In the genomic region with DNA sequence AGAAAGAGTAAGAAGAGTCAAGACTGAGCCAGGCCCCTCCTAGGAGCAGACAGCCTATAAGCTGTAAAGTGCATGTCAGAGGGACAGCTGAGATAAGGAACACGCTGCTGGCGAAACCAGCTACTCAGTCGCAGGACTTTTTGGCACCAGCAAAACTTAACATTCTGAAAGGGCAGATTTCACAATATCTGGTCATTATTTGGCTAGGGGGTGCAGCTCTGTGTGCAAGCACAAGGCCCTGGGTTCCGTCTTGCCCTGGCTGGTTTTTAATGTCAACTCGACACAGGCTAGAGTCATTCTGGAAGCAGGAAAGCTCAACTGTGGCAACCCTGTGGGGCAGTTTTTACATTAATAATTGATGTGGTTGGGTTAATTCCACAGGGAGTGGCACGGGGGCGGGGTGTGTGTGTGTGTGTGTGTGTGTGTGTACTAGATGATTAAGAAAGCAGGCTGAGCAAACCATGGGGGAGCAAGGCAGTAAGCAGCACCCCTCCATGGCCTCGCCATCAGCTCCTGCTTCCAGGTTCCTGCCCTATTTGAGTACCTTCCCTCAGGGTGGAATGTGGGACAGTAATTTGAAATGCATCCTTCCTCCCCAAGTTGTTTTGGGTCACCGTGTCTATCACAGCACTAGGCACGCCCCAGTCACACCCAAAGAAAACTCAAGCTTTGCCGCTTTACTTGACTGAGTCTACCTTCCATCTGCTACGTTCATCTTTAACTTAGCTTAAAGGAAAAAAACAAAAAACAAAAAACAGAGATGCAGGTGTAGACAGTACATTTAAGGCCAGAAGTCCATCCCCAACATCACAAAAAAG, we compare ENCODE assay signal across 11 mouse cellular contexts. TPM values are rescaled to one million over a fixed set of nuclear protein-coding genes. Genes with fewer than 3 reads are reported as not detected.
DNase-seq lines count a peak whose midpoint lies in the region; ATAC-seq and TF ChIP-seq lines count a peak whose summit lies in the region.
"Had no signal": no experiment of that assay in that cellular context is flagged by ENCODE, and none has a peak within 500 bp of the region (broad histone marks: within the 10 kb centered on the region; RNA-seq: fewer than 3 reads in every experiment).

No protein-coding gene starts in this region.

- no peak overlapping the region for H3K4me2 ChIP-seq in intestine, embryonic 15.5 days (replicated peaks)
- H3K4me2 ChIP-seq in lung, postnatal 0 days (replicated peaks; ENCODE audit: low read depth, low read length): no peak overlapping the region

- peak; percentile 66 for DNase-seq in adrenal gland, adult 2 months
- no peak for DNase-seq in adrenal gland, postnatal 4 days (ENCODE audit: low spot score in 2 of 2)
- DNase-seq in MEL (ENCODE audit: low read depth, low spot score): peak; percentile 85
- DNase-seq in lung, postnatal 0 days (ENCODE audit: low spot score): peak; percentile 49
- no peak for DNase-seq in frontal cortex, postnatal 36 days (ENCODE audit: low spot score in 2 of 2)
- no peak for DNase-seq in testis, postnatal 10 days (ENCODE audit: low spot score)
- no peak for DNase-seq in layer of hippocampus, postnatal 36 days
- DNase-seq: cerebellum, postnatal 25 days; kidney, adult 11 months had no signal

- H3K36me3 ChIP-seq in MEL (ENCODE audit: control insufficient read depth in 1 of 2, insufficient read depth in 2 of 2, low read length in 2 of 2): peaks cover 0 to 32% of the 10 kb centered on the region in 2 experiments; a peak in 3 of 4 replicates
- no peaks in the 10 kb centered on the region for H3K36me3 ChIP-seq in intestine, embryonic 15.5 days
- no peaks in the 10 kb centered on the region for H3K36me3 ChIP-seq in lung, postnatal 0 days (ENCODE audit: insufficient read depth, low read length)

- no peak for TF ChIP-seq RAD21 in MEL (IDR thresholded peaks at IDR 0.05; ENCODE audit: low read depth, low read length)

- H3K27ac ChIP-seq in MEL (ENCODE audit: control insufficient read depth, low read depth, low read length): peak overlapping the region; percentile 92
- no peak overlapping the region for H3K27ac ChIP-seq in intestine, embryonic 15.5 days
- H3K27ac ChIP-seq in lung, postnatal 0 days (ENCODE audit: low read length): no peak overlapping the region

- TF ChIP-seq POLR2A in MEL (IDR thresholded peaks at IDR 0.05; ENCODE audit: control insufficient read depth in 1 of 2, insufficient read depth in 1 of 2, low read depth in 1 of 2, low read length in 2 of 2, poor library complexity in 1 of 2): peak in 1 of 2 experiments; percentile 52; a peak in 1 of 4 replicates

- no peaks in the 10 kb centered on the region for H3K9me3 ChIP-seq in MEL (replicated peaks; ENCODE audit: insufficient read depth, low read length)
- no peaks in the 10 kb centered on the region for H3K9me3 ChIP-seq in intestine, embryonic 15.5 days
- no peaks in the 10 kb centered on the region for H3K9me3 ChIP-seq in lung, postnatal 0 days (ENCODE audit: low read length)
- H3K9me3 ChIP-seq: megakaryocyte, embryonic 14.5 days had no signal

- peaks cover 14 to 32% of the 10 kb centered on the region in 2 experiments for H3K4me1 ChIP-seq in MEL (ENCODE audit: control insufficient read depth in 1 of 2, insufficient read depth in 2 of 2, low read length in 2 of 2)
- no peaks in the 10 kb centered on the region for H3K4me1 ChIP-seq in intestine, embryonic 15.5 days (replicated peaks)
- 0 out of 2 replicates have a peak, but pooled peaks cover 3% of the 10 kb centered on the region for H3K4me1 ChIP-seq in lung, postnatal 0 days (ENCODE audit: insufficient read depth, low read depth, low read length)

- H3K79me2 ChIP-seq in MEL (ENCODE audit: control insufficient read depth, insufficient read depth, low read length, poor library complexity): peaks cover 81% of the 10 kb centered on the region

- 70% methylated on average over 12 of the region's 12 CpGs for WGBS in intestine, embryonic 15.5 days
- WGBS in lung, postnatal 0 days: 56% methylated on average over 12 of the region's 12 CpGs

- ATAC-seq in intestine, embryonic 15.5 days: peak; percentile 70
- peak; percentile 57 for ATAC-seq in lung, postnatal 0 days

- H3K9ac ChIP-seq in MEL (ENCODE audit: control insufficient read depth, low read depth, low read length, poor library complexity, severe bottlenecking): peak overlapping the region; percentile 53
- H3K9ac ChIP-seq in intestine, embryonic 15.5 days: no peak overlapping the region
- no peak overlapping the region for H3K9ac ChIP-seq in lung, postnatal 0 days (replicated peaks; ENCODE audit: low read depth)

- H3K4me3 ChIP-seq in MEL (ENCODE audit: control insufficient read depth in 1 of 2, insufficient read depth in 1 of 2, low read depth in 2 of 2, low read length in 2 of 2): peak overlapping the region; percentile 22 to 51
- no peak overlapping the region for H3K4me3 ChIP-seq in intestine, embryonic 15.5 days (replicated peaks)
- H3K4me3 ChIP-seq in lung, postnatal 0 days (ENCODE audit: low read depth, low read length): no peak overlapping the region
- H3K4me3 ChIP-seq: megakaryocyte, embryonic 14.5 days had no signal

- TF ChIP-seq CTCF in MEL (IDR thresholded peaks at IDR 0.05 in 2 of 3, conservative IDR thresholded peaks at IDR 0.05 in 1 of 3; ENCODE audit: control insufficient read depth in 1 of 3, insufficient read depth in 1 of 3, low read depth in 2 of 3, low read length in 3 of 3, poor library complexity in 1 of 3, severe bottlenecking in 1 of 3): no peak
- no peak for TF ChIP-seq CTCF in lung, postnatal 0 days (IDR thresholded peaks at IDR 0.05)

- H3K27me3 ChIP-seq in MEL (ENCODE audit: control insufficient read depth in 1 of 2, insufficient read depth in 2 of 2, low read length in 2 of 2): no peaks in the 10 kb centered on the region
- H3K27me3 ChIP-seq in intestine, embryonic 15.5 days (replicated peaks): peaks cover 8% of the 10 kb centered on the region; the same call in 1 of the 2 replicates
- peaks cover 13% of the 10 kb centered on the region; the same call in 1 of the 2 replicates for H3K27me3 ChIP-seq in lung, postnatal 0 days (replicated peaks; ENCODE audit: insufficient read depth, low read length)

- peak in 1 of 2 experiments; percentile 18; a peak in 1 of 4 replicates for TF ChIP-seq EP300 in MEL (IDR thresholded peaks at IDR 0.05; ENCODE audit: low read depth in 1 of 2, low read length in 2 of 2)
- no peak for TF ChIP-seq EP300 in lung, postnatal 0 days (IDR thresholded peaks at IDR 0.05)

TF ChIP-seq in MEL, 35 proteins besides CTCF, POLR2A, EP300 and RAD21 (continues in another document):
- TF ChIP-seq TBP (IDR thresholded peaks at IDR 0.05; ENCODE audit: low read depth, low read length) (no peak), POLR2AphosphoS2 (IDR thresholded peaks at IDR 0.05; ENCODE audit: low read length) (no peak), USF1 (IDR thresholded peaks at IDR 0.05; ENCODE audit: low read depth, low read length) (no peak), MAX (IDR thresholded peaks at IDR 0.05; ENCODE audit: low read length) (peak; percentile 71; the same call in 1 of the 2 replicates), SMC3 (IDR thresholded peaks at IDR 0.05; ENCODE audit: low read depth, low read length) (no peak), SIN3A (IDR thresholded peaks at IDR 0.05; ENCODE audit: low read length) (peak; percentile 86), MEF2A (IDR thresholded peaks at IDR 0.05; ENCODE audit: extremely low read depth, insufficient replicate concordance, low read depth, low read length, poor library complexity, severe bottlenecking) (no peak), E2F4 (IDR thresholded peaks at IDR 0.05; ENCODE audit: borderline replicate concordance, low read depth, low read length) (no peak), ZMIZ1 (IDR thresholded peaks at IDR 0.05; ENCODE audit: low read depth, low read length) (no peak), TAL1 (IDR thresholded peaks at IDR 0.05; ENCODE audit: low read length) (peak; percentile 46), BHLHE40 (IDR thresholded peaks at IDR 0.05; ENCODE audit: borderline replicate concordance, low read depth, low read length) (no peak), MYC (IDR thresholded peaks at IDR 0.05; ENCODE audit: low read depth, low read length) (peak; percentile 65; the same call in 1 of the 2 replicates), POLR2AphosphoS5 (IDR thresholded peaks at IDR 0.05; ENCODE audit: borderline replicate concordance, low read depth, low read length) (no peak), HCFC1 (IDR thresholded peaks at IDR 0.05; ENCODE audit: low read depth, low read length) (no peak), CHD1 (IDR thresholded peaks at IDR 0.05; ENCODE audit: low read depth, low read length) (no peak), MAZ (IDR thresholded peaks at IDR 0.05; ENCODE audit: low read depth, low read length) (0 out of 2 replicates have a peak, but pooled peaks have one; percentile 37), GABPA (IDR thresholded peaks at IDR 0.05; ENCODE audit: low read depth, low read length) (no peak), MYB (IDR thresholded peaks at IDR 0.05; ENCODE audit: low read depth, low read length) (no peak), ZKSCAN1 (IDR thresholded peaks at IDR 0.05; ENCODE audit: low read depth, low read length) (no peak), ZC3H11A (IDR thresholded peaks at IDR 0.05; ENCODE audit: low read depth, low read length) (no peak)

RNA-seq across cellular contexts. Expression of a gene that starts 5.2 kb away (rescaled TPM):
- total RNA-seq in adrenal gland, adult 2 months (2021): 1 to 10 TPM in 1 of 2 experiments, under 1 TPM in 1; 0.81 to 1.2 TPM
- 0.08 and 0.09 TPM in 2 replicates for polyA plus RNA-seq in adrenal gland, adult 2 months (2012; rRNA removed)
- 1 to 10 TPM; 2.7 to 4.5 TPM for total RNA-seq in adrenal gland, postnatal 4 days (2021)
- 28.7 and 32.5 TPM in 2 replicates for total RNA-seq in MEL (2012; rRNA removed)
- polyA plus RNA-seq in MEL (2012; ENCODE audit: insufficient read depth in 1 of 2, insufficient read length in 2 of 2, low read depth in 1 of 2, low replicate concordance in 2 of 2, missing spikeins in 1 of 2): 10 to 100 TPM in 1 of 2 experiments, not detected in 1; 29.4 TPM
- polyA plus RNA-seq in intestine, embryonic 15.5 days (2015; fragmentation: Nextera tagmentation; extraction: Ambion mirVana): 4.5 and 5.9 TPM in 2 replicates
- 7.3 and 12.0 TPM in 2 replicates for polyA plus RNA-seq in lung, postnatal 0 days (2015; fragmentation: Nextera tagmentation; extraction: Ambion mirVana)
- total RNA-seq in layer of hippocampus, postnatal 36 days (2021): 1 to 10 TPM; 1.9 to 2.1 TPM

RNA-seq across cellular contexts. Expression of a gene that starts 5.6 kb away (rescaled TPM):
- total RNA-seq in adrenal gland, adult 2 months (2021): 10 to 100 TPM; 36.3 to 36.7 TPM
- 0.95 and 1.3 TPM in 2 replicates for polyA plus RNA-seq in adrenal gland, adult 2 months (2012; rRNA removed)
- total RNA-seq in adrenal gland, postnatal 4 days (2021): 10 to 100 TPM; 37.6 to 42.0 TPM
- total RNA-seq in MEL (2012; rRNA removed): 18.6 and 22.2 TPM in 2 replicates
- polyA plus RNA-seq in MEL (2012; ENCODE audit: insufficient read depth in 1 of 2, insufficient read length in 2 of 2, low read depth in 1 of 2, low replicate concordance in 2 of 2, missing spikeins in 1 of 2): 10 to 100 TPM; 17.2 to 55.0 TPM
- polyA plus RNA-seq in intestine, embryonic 15.5 days (2015; fragmentation: Nextera tagmentation; extraction: Ambion mirVana): 29.6 and 30.6 TPM in 2 replicates
- 13.3 and 13.6 TPM in 2 replicates for polyA plus RNA-seq in lung, postnatal 0 days (2015; fragmentation: Nextera tagmentation; extraction: Ambion mirVana)
- total RNA-seq in layer of hippocampus, postnatal 36 days (2021): 10 to 100 TPM; 37.6 to 42.8 TPM

Comparison
In these comparisons a context has a peak if more than half of its experiments do, and no peak if none do; other contexts are left out.
1. DNase-seq: peak in adrenal gland, adult 2 months (single experiment), MEL (single experiment) and lung, postnatal 0 days (single experiment); none in adrenal gland, postnatal 4 days (0 of 2), frontal cortex, postnatal 36 days (0 of 2), testis, postnatal 10 days (single experiment) and layer of hippocampus, postnatal 36 days (0 of 2).
2. H3K4me3 ChIP-seq: peak in MEL (2 of 2); none in intestine, embryonic 15.5 days (single experiment) and lung, postnatal 0 days (single experiment).